Mouse (Mus musculus): ENCODE measurements around the gene 4930524N10Rik. TPM values are rescaled to one million over a fixed set of nuclear protein-coding genes. Genes with fewer than 3 reads are reported as not detected.

4930524N10Rik gene
- total RNA-seq (2021), result not detected

DNA sequence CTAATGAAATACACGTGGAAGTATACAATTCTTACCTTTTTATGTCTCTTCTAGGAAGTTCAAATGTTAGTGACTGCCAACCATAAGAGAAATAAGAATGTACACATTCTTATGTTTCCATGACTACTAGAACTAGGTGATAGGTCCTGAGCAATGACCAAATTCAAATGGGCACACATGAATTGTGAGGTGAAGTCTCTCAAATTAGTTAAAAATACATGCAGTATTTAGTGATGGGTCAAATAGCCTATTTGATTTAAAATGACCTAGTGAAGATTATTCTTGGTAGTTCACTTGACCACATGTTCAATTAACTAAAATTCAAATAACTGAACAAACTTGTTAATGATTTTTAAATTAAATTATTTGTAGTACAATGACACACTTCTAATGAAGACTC is at the start of gene 4930524N10Rik:
Gene 4930524N10Rik, minus strand, starts transcription at position 101 of the 400 bp plus-strand sequence.
- DNase-seq, result no peak
- intact Hi-C loops (cut with DNase I), result no loop called here

DNA sequence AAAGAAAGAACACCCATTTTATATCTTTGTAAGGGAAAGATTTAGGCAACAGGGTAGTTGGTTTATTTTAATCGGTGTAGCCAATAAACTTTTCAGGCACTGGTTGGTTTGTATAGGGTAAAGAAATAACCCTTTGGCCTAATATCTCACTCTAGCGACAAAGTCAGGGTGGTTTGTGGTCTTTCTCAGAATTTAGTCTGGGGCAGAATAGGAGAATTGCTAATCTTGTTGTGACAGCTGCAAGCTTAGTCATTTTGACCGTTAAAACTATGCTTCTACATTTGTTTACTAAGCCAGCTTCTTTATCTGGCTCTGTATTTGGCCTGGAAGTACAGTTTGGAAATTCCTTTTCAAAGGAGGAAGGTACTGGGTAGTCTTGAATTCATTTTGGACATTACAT is 6.8 kb upstream of the 4930524N10Rik start:
- no peak for DNase-seq
- intact Hi-C loops (cut with DNase I), result no loop called here

DNA sequence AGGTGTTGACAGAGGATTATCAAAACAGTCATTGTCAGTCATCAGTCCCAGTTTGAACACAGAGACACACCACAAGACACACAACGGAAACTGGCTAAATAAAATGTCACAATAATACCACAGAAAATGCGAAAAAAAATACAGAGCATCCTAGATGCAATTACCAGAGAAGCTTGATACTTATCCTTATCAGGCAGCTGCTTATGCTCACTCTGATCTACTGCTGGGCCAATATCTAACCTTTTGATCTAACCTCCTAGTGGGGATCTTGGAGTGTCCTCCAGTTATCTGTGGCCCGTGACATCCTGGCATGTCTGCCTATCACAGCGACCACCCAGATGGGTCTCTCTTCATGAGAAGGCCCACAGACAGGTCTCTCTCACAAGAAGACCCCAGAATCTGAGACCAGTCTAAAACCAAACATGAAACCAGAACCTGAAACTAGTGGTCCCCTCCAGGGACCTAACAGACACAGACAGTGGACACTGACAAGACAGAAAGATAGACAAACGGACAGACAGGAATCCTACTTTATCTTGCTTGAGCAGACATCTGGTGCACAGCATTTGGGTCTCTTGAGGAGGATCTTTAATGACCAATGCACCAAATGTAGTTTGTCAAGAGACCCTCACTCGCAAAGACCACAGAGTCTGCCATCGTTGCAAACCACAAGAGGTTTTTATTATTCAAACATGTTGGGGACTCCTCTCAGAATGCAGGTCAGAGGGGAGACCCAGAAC is 6.3 kb upstream of the 4930524N10Rik start:
- DNase-seq, result no peak
- intact Hi-C loops (cut with DNase I), result no loop called here

DNA sequence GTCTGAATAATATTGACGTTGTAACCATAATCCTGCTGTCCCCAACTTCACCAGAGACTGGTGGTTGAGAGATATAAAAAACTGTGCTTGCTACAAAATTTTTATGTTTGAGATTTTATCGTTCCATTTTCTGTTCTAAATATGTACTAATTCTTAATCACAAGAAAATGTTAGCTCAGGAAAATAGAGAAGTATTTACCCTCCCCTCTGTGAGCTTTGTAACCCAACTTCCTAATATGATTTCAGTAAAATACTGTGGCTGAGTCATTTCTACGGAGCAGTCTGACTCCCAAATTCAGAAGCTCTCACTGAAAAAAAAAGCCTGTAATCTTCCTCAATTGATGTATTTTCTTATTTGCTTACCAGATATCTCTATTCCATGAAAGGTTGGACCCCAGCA is 4.7 kb upstream of the 4930524N10Rik start:
- intact Hi-C loops (cut with DNase I), result no loop called here
- DNase-seq, result no peak

Other genes with a start within 250 kb of the 4930524N10Rik start
- not detected for gene Gm15140, start 222.7 kb downstream of the 4930524N10Rik start, total RNA-seq (2021)
- gene Samt4, start 138.6 kb upstream of the 4930524N10Rik start, total RNA-seq (2021), result not detected
- not detected for gene Samt2, start 236.0 kb upstream of the 4930524N10Rik start, total RNA-seq (2021)